Mouse (Mus musculus) testis, adult 2 months (tissue): Measurements from ENCODE around the gene Jrkl.

Experiments used
- CTCF ChIP-seq: fragments of 200-500 bp; IDR thresholded peaks from 2 replicates; pipeline ENCODE4 v1.5.1; 2012; ENCODE audit warnings: low read depth, mild to moderate bottlenecking, inconsistent platforms, low read length, moderate library complexity; ENCODE audit not compliant: control insufficient read depth, insufficient read depth, insufficient replicate concordance
- POLR2A ChIP-seq: fragments of 200-500 bp; IDR thresholded peaks from 2 replicates; pipeline ENCODE4 v1.6.1; 2012; ENCODE audit warnings: low read depth, mild to moderate bottlenecking, inconsistent platforms, low read length, moderate library complexity; ENCODE audit not compliant: control insufficient read depth

DNA sequence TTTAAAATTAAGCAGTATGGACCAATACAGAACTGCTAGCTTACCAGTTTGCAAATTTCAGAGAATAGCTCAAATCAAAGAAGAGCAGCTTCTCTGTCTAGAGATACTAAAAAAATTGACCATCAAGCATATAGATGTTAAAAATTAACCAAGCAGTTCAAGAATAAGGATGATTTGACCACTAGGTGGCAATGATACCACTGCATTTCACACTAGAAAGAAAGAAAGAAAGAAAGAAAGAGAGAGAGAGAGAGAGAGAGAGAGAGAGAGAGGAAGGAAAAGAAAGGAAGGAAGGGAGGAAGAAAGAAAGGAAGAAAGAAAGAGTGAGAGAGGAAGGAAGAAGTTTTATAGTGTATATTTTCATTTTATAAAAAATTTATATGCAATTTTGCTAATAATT, 3.3 kb downstream of the Jrkl start:
- TF ChIP-seq CTCF (no peak), POLR2A (no peak)
